Mouse (Mus musculus) fat pad, adult 2 months (tissue): ENCODE data around the gene Tbc1d15.

ENCODE experiments used
- DNase-seq: peaks from one replicate; pipeline ENCODE4 v3.0.0-alpha.2; 2011; ENCODE audit warnings: low read depth, low spot score; ENCODE audit errors: extremely low read depth

Gene Tbc1d15

GRCm38 (mm10) chr10:115251088-115251934, at the start of gene Tbc1d15:
TSS of gene Tbc1d15 (minus strand) at chr10:115251467.
- peak; percentile 64 for DNase-seq

- no peak for DNase-seq
Measured at GRCm38 (mm10) chr10:115298683-115299082, 47.4 kb upstream of the Tbc1d15 start.

GRCm38 (mm10) chr10:115297582-115297981, 46.3 kb upstream of the Tbc1d15 start:
- no peak for DNase-seq

GRCm38 (mm10) chr10:115296401-115296935, 45.2 kb upstream of the Tbc1d15 start:
- DNase-seq: no peak

- no peak for DNase-seq
Measured at GRCm38 (mm10) chr10:115295162-115295561, 43.9 kb upstream of the Tbc1d15 start.

- no peak for DNase-seq
Measured at GRCm38 (mm10) chr10:115294715-115295114, 43.4 kb upstream of the Tbc1d15 start.

- no peak for DNase-seq
Measured at GRCm38 (mm10) chr10:115293946-115294345, 42.7 kb upstream of the Tbc1d15 start.

GRCm38 (mm10) chr10:115290671-115291070, 39.4 kb upstream of the Tbc1d15 start:
- no peak for DNase-seq

GRCm38 (mm10) chr10:115288856-115289255, 37.6 kb upstream of the Tbc1d15 start:
- DNase-seq: no peak

- DNase-seq: no peak
Measured at GRCm38 (mm10) chr10:115284170-115284569, 32.9 kb upstream of the Tbc1d15 start.

GRCm38 (mm10) chr10:115281381-115281780, 30.1 kb upstream of the Tbc1d15 start:
- DNase-seq: no peak

- DNase-seq: no peak
Measured at GRCm38 (mm10) chr10:115271649-115272048, 20.4 kb upstream of the Tbc1d15 start.

- DNase-seq: no peak
Measured at GRCm38 (mm10) chr10:115270612-115271390, 19.5 kb upstream of the Tbc1d15 start.

GRCm38 (mm10) chr10:115262926-115263562, 11.8 kb upstream of the Tbc1d15 start:
- no peak for DNase-seq

GRCm38 (mm10) chr10:115262261-115262660, 11.0 kb upstream of the Tbc1d15 start:
- DNase-seq: no peak

- DNase-seq: no peak
Measured at GRCm38 (mm10) chr10:115261428-115261827, 10.2 kb upstream of the Tbc1d15 start.

- no peak for DNase-seq
Measured at GRCm38 (mm10) chr10:115256162-115256561, 4.9 kb upstream of the Tbc1d15 start.

GRCm38 (mm10) chr10:115253521-115253920, 2.3 kb upstream of the Tbc1d15 start:
- no peak for DNase-seq

GRCm38 (mm10) chr10:115252321-115252757, 1.1 kb upstream of the Tbc1d15 start:
- peak; percentile 25 for DNase-seq

GRCm38 (mm10) chr10:115250235-115251087, 806 bp downstream of the Tbc1d15 start:
- peak; percentile 14 for DNase-seq
